Mouse (Mus musculus) liver, postnatal 0 days (tissue): ENCODE measurements at regions not wholly inside any gene's neighbourhood (a gene's known extent, or its start where the extent isn't known, plus 50 kb on each side); places are given as distances from the start of the nearest gene placed in this dataset.

Experiments used
- ATAC-seq: fragments of 200-750 bp; cut with Nextera tagmentation; 2 replicates; pipeline ENCODE4 v1.8.0; 2017; ENCODE audit warnings: mild to moderate bottlenecking, moderate library complexity
- DNase-seq: peaks from one replicate; pipeline ENCODE4 v3.0.0-alpha.2; 2016
- H3K27ac ChIP-seq: fragments of 300-500 bp; sonication (generic); 2 replicates; pipeline ENCODE4 v1.5.1; 2014; ENCODE audit warnings: antibody characterized with exemption, moderate library complexity, mild to moderate bottlenecking, low read depth
- H3K27me3 ChIP-seq: fragments of 300-500 bp; sonication (generic); 2 replicates; pipeline ENCODE4 v1.6.1; 2014; ENCODE audit warnings: low read length, control low read depth, mixed read lengths; ENCODE audit not compliant: insufficient read depth
- H3K36me3 ChIP-seq: fragments of 300-500 bp; sonication (generic); replicated peaks from 2 replicates; pipeline ENCODE4 v1.6.1; 2014; ENCODE audit warnings: mild to moderate bottlenecking, control low read depth, low read length, moderate library complexity, mixed read lengths; ENCODE audit not compliant: insufficient read depth
- H3K4me1 ChIP-seq: fragments of 300-500 bp; sonication (generic); 2 replicates; pipeline ENCODE4 v1.6.1; 2014; ENCODE audit warnings: antibody characterized with exemption, mild to moderate bottlenecking, control low read depth; ENCODE audit not compliant: insufficient read depth
- H3K4me2 ChIP-seq: fragments of 300-500 bp; sonication (generic); 2 replicates; pipeline ENCODE4 v1.6.1; 2014; ENCODE audit warnings: low read depth, mild to moderate bottlenecking, low read length, moderate library complexity, mixed read lengths
- H3K4me3 ChIP-seq: fragments of 300-500 bp; sonication (generic); 2 replicates; pipeline ENCODE4 v1.5.1; 2014; ENCODE audit warnings: low read depth, low read length
- H3K9ac ChIP-seq: fragments of 300-500 bp; sonication (generic); replicated peaks from 2 replicates; pipeline ENCODE4 v1.6.1; 2014; ENCODE audit warnings: mild to moderate bottlenecking, moderate library complexity
- H3K9me3 ChIP-seq: fragments of 300-500 bp; sonication (generic); 2 replicates; pipeline ENCODE4 v1.6.1; 2016; ENCODE audit warnings: mild to moderate bottlenecking, control low read depth, low read length, mixed read lengths
- CTCF ChIP-seq: sonication (generic); IDR thresholded peaks from 2 replicates; pipeline ENCODE4 v1.5.1; 2016; ENCODE audit warnings: antibody characterized with exemption, low read depth
- EP300 ChIP-seq: IDR thresholded peaks from 2 replicates; pipeline ENCODE4 v1.6.1; 2016; ENCODE audit warnings: antibody characterized with exemption, low read depth, mild to moderate bottlenecking
- WGBS: fragments of 180-500 bp; shearing (Covaris S2); extraction: QIAGEN DNeasy Blood & Tissue Kit; methylation state at CpG from one replicate; pipeline ENCODE4 v1.1.7; 2014; ENCODE audit not compliant: insufficient replicate concordance; 5-methylcytosine and 5-hydroxymethylcytosine counted together

GRCm38 (mm10) chr1:63928850-63929249 lies 159.8 kb upstream of the 4933402D24Rik start:
- Histone ChIP-seq H3K27me3 (no peaks in the 10 kb centered on the region), H3K9me3 (no peaks in the 10 kb centered on the region), H3K9ac (no peak overlapping the region), H3K36me3 (no peaks in the 10 kb centered on the region), H3K4me3 (no peak overlapping the region), H3K27ac (no peak overlapping the region), H3K4me1 (no peaks in the 10 kb centered on the region), H3K4me2 (no peak overlapping the region)
- WGBS: 74% methylated on average over 5 of the region's 5 CpGs
- TF ChIP-seq CTCF (no peak), EP300 (no peak)
- ATAC-seq: no peak
- no peak for DNase-seq

- WGBS: 72% methylated on average over 3 of the region's 3 CpGs
- no peak for DNase-seq
- no peaks in the 10 kb centered on the region for H3K27me3 ChIP-seq
- H3K27ac ChIP-seq: no peak overlapping the region
- ATAC-seq: no peak
- TF ChIP-seq EP300: no peak
- H3K4me1 ChIP-seq: no peaks in the 10 kb centered on the region
- H3K36me3 ChIP-seq: no peaks in the 10 kb centered on the region
- no peaks in the 10 kb centered on the region for H3K9me3 ChIP-seq
- H3K4me3 ChIP-seq: no peak overlapping the region
- no peak overlapping the region for H3K4me2 ChIP-seq
- no peak overlapping the region for H3K9ac ChIP-seq
Measured at GRCm38 (mm10) chr1:63928361-63928760, 159.3 kb upstream of the 4933402D24Rik start.

GRCm38 (mm10) chr1:63920181-63920933 lies 151.3 kb upstream of the 4933402D24Rik start:
- ATAC-seq (no peak), DNase-seq (no peak)
- H3K36me3 ChIP-seq: no peaks in the 10 kb centered on the region
- TF ChIP-seq EP300 (no peak), CTCF (no peak)
- H3K4me1 ChIP-seq: no peaks in the 10 kb centered on the region
- H3K4me3 ChIP-seq: no peak overlapping the region
- H3K27me3 ChIP-seq: no peaks in the 10 kb centered on the region
- 48% methylated on average over 8 of the region's 8 CpGs for WGBS
- no peak overlapping the region for H3K27ac ChIP-seq
- no peak overlapping the region for H3K4me2 ChIP-seq
- no peaks in the 10 kb centered on the region for H3K9me3 ChIP-seq
- no peak overlapping the region for H3K9ac ChIP-seq

GRCm38 (mm10) chr1:63918200-63918599 lies 149.1 kb upstream of the 4933402D24Rik start:
- H3K9me3 ChIP-seq: no peaks in the 10 kb centered on the region
- H3K27me3 ChIP-seq: no peaks in the 10 kb centered on the region
- 65% methylated on average over 7 of the region's 7 CpGs for WGBS
- no peaks in the 10 kb centered on the region for H3K36me3 ChIP-seq
- TF ChIP-seq CTCF: no peak
- no peak for TF ChIP-seq EP300
- no peak for DNase-seq
- no peak overlapping the region for H3K4me2 ChIP-seq
- H3K4me1 ChIP-seq: no peaks in the 10 kb centered on the region
- ATAC-seq: no peak
- no peak overlapping the region for H3K9ac ChIP-seq
- no peak overlapping the region for H3K4me3 ChIP-seq
- H3K27ac ChIP-seq: no peak overlapping the region

GRCm38 (mm10) chr1:63916907-63917650 lies 148.0 kb upstream of the 4933402D24Rik start:
- no peak for TF ChIP-seq CTCF
- no peak for TF ChIP-seq EP300
- Histone ChIP-seq H3K4me1 (no peaks in the 10 kb centered on the region), H3K9ac (no peak overlapping the region), H3K27ac (no peak overlapping the region), H3K36me3 (no peaks in the 10 kb centered on the region), H3K4me3 (no peak overlapping the region), H3K4me2 (no peak overlapping the region), H3K27me3 (no peaks in the 10 kb centered on the region), H3K9me3 (no peaks in the 10 kb centered on the region)
- ATAC-seq (no peak), DNase-seq (no peak)
- whole genome bisulfite sequencing: 79% methylated on average over 7 of the region's 7 CpGs

- Histone ChIP-seq H3K9ac (no peak overlapping the region), H3K4me1 (no peaks in the 10 kb centered on the region), H3K36me3 (no peaks in the 10 kb centered on the region), H3K4me3 (no peak overlapping the region), H3K9me3 (no peaks in the 10 kb centered on the region), H3K27ac (no peak overlapping the region), H3K27me3 (no peaks in the 10 kb centered on the region), H3K4me2 (no peak overlapping the region)
- 73% methylated on average over 3 of the region's 3 CpGs for WGBS
- ATAC-seq: no peak
- DNase-seq: no peak
- no peak for TF ChIP-seq CTCF
- no peak for TF ChIP-seq EP300
Measured at GRCm38 (mm10) chr1:63910765-63911164, 141.7 kb upstream of the 4933402D24Rik start.
